Mouse (Mus musculus): ENCODE measurements at regions not wholly inside any gene's neighbourhood (a gene's known extent, or its start where the extent isn't known, plus 50 kb on each side); places are given as distances from the start of the nearest gene placed in this dataset.
A peak's percentile ranks its signal among the peaks of the same experiment; 100 is the strongest.

DNA sequence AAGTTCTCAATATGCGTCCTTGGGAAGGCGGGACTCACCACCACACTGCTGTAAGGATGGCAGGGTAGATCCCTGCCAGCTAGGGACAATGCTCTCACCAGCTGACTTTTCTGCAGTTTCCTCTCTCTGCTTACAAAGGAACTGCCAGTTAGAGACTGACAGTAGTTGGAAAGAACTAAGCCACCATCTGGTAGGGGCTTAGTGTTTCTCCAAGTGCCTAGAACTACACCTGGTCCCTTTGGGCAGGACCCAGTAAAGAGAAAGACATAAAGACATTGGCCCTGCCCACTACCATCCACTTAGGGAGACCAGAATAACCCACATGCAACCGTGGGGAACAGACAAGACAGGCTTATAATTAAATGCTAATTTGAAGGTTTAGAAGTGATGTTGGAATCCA, 165.5 kb upstream of the Id2 start:
- no peak for DNase-seq (ENCODE audit: low spot score)

DNA sequence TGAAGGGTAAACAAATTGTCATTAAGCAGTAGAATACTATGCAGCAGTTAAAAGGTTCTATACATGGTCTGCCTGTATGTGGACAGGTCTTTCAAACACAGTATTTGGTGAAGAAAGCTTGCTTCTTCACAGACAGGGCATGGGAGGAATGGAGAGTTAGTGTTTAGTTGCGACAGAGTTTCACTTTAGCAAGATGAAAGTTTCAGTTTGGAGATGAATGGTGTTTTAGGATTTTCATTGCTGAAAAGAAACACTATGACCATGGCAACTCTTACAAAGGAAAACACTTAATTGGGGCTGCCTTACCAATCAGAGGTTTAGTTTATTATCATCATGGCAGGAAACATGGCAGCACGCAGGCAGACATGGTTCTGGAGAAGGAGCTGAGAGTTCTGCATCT, 162.2 kb upstream of the Id2 start:
- no peak for DNase-seq (ENCODE audit: low spot score)

DNA sequence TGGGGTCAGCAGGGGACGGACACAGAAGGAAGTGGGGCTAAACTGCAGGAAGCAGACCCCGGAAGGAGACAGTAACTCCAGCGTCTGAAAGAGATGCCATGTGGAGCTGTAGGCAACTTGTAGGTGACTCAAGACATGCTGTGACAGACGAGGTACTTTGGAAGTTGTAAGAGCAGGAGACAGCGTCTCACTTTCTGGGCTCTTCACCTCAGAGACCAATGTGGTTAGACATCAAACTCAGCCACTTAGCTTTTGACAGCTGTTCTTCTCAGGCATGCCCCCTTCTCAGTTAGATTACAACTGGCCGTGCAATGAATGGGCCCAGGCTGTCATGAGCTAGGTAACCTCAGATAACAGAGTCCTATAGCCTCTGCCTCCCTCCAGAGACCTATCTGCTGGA, 159.3 kb upstream of the Id2 start:
- no peak for DNase-seq (ENCODE audit: low spot score)

DNA sequence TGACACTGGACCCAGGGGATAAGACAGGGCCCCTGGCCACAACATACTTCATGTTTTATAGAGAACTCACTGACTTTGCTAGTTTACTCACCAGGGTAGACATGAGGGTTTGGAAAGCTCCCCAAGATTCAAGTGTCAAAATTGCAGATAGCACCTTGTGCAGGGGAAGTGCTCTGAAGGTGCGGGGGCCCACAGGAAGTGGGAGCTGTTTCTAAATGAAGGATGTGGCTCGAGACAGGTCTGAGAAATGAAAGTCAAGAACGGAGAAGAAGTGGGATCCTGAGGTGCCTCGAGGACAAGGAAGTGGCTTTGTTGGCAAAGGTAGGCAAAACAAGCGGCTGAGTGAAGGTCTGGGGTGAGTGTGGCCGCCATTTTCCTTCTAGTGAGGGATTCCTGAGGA, 157.8 kb upstream of the Id2 start:
- no peak for DNase-seq (ENCODE audit: low spot score)

DNA sequence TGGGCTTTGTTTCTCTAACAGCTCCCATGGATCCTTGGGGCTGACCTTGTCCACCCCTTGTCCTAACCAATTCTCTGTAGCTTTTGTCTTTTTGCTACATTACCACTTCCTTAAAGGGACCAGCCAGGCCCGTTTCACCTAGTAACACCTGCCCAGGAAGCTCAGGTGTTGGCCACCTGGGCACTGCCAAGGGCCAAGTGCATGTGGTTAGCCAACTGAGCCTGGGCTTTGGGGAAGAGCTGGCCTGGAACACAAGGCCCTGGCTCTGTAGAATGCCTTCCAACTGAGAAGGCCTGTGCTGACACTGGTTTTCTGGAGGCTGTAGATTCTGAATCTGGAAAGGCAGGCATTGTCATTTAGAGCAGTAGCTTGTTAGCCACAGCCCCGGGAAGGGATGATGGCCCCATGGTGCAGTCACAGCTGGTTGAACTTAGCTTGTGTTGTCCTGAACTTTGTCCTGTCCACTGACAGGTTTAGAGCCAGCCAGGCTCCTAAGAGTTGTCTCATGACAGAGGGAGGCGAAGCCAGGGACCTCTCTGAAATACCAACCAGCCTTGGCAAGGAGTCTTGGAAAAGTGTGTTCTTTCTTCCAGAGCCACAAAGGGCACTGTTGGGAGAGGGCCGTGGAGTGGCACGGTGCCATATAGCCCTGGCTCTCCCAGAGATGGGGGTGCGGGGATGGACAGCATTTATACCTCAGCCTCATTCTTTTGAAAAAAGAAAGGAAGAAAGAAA, 156.0 kb upstream of the Id2 start:
- DNase-seq (ENCODE audit: low spot score): no peak

DNA sequence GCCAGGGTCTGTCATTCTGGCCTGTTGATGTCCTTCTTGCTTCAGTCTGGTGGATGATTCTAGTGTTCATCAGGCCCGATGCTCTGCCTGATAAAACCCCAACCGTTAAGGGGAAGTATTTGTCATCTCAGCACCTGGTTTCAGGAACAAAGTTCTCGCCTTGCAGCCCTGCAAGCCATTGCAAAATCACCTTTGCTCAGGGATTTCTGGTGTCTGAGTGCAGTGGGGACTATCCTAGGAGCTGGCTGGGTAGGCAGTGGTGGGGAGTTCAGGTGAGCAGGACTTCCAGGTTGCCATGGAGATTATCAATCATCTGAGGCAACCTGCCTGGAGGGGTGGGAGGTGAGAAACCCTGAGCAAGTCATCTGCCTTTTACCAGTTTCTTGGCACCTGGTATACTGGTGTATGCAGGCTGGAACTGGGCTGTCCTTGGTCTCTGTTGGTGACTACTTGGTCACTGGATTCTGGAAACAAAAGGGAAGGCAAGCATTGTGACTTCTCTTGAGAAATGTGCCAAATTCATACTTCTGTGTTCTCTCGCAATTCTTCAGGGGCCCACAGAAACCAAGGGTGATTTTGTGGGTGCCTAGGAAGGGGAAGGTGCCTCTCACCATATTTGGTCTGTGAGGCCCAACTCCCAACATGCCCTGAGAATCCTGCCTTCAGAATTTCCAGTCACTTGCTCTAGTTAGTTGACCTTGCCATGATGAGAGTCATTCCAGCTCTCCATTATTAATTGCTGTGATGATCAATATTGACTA, 154.7 kb upstream of the Id2 start:
- DNase-seq (ENCODE audit: low spot score): no peak

DNA sequence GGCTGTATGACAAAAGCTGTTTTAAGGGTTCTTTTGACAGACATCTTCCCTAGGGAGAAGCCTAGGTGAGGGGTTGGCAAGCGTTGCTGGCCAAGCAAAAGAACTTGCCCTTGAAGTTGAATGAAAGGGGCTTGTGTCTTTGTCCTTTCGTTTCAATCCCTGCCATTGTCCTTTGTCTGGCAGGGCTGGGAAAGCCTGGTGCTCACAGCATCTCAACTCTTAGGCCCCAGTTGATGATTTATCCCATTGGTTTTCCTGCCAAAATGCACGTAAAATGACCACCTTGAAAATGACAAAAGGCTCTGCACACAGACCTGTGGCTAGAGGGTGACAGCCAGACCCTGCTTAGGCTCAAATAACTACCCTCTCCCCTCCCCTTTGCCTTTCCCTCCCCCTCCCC, 153.9 kb upstream of the Id2 start:
- no peak for DNase-seq (ENCODE audit: low spot score)

DNA sequence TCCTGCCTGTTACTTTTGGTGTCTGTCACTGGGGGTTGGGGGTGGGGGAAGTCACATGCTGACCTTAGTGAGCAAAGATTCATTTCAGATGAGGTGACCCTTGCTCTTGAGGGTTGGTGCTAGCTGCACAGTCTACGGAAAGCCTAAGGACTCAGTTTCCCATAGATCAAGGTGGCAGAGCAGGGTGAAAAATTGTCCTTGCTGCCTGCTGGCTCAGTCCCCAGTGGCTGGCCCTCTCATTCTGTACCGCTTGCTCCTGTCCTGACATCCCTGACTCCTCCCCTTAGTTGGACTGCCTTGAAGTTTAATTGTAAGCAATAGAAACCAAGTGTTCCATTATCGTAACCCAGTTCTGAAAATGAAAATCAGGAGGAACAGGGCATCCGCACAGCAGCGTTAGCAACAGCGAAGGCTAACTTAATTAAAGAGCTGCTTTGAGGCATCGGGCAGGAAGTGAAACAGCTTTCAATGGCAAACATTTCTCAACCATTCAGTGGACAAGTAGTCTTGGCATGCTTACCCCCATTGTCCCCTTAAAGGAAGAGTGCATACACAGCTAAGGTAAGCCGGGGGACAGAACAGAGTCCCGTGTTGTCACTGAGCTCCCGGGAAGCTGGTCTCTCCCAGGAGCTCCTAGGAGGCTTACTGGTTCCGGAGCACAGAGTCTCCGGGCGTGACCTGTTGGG, 151.9 kb upstream of the Id2 start:
- no peak for DNase-seq (ENCODE audit: low spot score)

DNA sequence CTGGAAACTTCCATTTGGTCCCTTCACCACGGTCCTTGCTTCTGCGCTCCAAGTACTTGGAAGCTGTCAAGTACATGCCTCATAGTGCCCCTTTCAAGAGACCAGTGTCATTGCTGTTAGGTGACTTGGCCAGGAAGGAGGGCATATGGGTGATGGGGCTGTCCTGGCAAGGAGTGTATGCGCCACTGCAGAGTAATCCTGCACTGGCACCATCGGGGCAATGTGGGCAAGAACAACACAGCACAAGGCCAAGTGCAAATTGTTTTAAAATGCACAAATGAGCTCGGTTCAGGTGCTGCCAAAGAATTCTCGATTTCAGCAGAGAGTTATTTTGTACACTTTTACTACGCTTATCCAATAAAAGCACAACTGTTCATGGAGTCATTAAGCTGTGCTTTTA, 149.6 kb upstream of the Id2 start:
- no peak for DNase-seq (ENCODE audit: low spot score)

DNA sequence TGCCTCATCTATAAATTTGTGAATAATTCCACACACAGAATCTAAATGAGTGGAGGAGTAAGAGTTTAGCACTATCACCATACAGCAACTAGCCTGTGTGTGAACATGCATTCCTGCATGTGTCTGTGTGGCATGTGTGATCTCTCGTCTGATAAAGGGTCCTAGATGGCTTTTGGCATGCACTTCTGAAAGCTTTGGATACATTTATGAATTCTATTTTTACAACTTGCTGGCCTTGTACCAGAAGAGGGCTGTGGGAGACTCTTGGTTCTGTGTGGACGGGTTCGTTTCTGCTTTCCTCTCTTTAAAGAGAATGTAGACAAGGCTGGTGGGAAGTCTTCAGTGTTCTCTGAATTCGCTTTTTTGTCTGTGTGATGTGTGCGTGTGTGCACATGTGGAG, 148.7 kb upstream of the Id2 start:
- no peak for DNase-seq (ENCODE audit: low spot score)

DNA sequence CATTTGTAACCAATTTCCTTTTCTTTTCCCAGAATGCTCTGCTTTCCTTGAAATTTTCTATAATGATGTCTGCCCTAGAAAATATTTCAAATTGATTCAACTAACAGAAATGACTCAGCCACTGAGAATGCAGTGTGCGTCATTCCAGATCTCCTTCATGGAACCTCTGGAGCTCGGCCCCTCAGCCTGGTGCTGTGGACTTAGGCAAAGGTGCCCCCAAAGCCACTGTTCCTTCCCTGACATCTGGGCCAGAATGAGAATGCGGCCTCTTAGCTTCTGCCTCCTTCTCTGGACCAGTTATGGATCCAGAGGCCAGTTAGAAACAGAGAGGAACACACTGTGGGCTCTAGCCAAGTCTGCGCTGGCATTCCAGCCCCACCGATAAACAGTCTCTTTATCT, 148.3 kb upstream of the Id2 start:
- peak; percentile 38 for DNase-seq (ENCODE audit: low spot score)

DNA sequence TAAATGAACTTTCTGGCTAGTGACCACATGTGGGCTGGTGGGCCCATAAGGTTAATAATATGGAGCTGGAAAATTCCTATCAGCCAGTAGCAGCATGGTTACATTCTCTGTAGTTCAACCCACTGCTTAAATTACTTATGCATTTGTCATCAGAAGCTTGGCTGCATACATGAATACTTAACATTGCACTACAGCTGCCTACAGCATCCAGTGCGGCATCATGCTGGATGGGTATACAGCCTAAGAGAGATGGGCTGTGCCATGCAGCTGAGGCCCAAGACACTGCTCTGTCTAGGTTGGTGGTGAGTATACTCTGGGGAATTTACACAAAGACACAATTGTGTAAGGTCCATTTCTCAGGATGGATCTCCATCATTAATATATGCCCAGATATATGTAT, 147.7 kb upstream of the Id2 start:
- DNase-seq (ENCODE audit: low spot score): no peak

DNA sequence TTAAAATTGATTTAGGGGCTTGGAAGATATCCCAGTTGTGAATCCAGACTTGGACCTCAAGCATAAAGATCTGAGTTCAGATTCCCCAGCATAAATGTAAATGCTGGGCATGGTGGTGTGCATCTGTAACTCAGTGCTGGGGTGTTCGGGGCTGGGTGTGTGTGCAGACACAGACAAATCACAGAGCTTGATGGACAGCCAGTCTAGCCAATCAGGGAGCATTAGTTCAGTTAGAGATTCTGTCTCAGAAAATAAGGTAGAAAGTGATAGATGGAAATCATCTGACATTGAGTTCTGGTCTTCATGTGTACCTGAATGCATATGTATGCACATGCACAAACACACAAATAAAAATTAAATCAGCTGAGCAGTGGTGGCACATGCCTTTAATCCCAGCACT, 147.0 kb upstream of the Id2 start:
- DNase-seq (ENCODE audit: low spot score): no peak

DNA sequence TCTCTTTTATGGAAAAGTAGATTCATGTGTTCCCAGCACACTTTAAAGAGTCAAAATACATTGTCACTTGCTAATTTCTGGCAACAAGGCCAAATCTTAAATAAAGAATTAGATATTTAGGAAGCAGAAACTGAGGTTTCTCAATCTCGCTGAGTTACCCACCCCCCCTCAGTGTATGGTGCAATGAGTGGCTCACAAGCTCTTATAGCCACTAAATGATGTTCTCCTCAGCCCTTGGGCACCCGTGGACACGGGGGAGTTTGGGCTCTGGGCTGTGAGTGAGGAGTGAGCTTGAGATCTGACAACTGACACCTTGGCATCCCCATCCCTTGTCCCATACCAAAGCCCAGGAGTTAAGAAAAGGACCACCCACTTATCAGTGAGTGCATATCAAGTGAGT, 145.4 kb upstream of the Id2 start:
- DNase-seq (ENCODE audit: low spot score): no peak

DNA sequence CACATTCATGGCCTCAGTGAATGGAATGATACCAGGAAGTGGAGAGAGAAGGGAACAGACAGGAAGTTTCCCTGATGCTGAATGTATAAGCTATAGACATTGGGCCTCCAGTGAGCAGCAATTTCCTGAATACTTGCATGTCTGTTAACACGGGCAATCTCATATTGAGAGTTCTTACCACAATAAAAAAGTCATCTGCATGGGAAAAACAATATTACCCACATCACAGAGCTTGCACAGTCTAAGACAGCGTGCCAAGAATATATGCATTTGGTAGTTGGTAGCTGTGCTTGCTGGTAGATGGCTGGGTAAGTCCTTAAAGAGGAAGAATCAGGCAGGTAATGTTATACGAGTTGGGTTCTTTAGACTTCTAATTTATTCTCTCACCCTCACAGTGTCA, 144.7 kb upstream of the Id2 start:
- no peak for DNase-seq (ENCODE audit: low spot score)

DNA sequence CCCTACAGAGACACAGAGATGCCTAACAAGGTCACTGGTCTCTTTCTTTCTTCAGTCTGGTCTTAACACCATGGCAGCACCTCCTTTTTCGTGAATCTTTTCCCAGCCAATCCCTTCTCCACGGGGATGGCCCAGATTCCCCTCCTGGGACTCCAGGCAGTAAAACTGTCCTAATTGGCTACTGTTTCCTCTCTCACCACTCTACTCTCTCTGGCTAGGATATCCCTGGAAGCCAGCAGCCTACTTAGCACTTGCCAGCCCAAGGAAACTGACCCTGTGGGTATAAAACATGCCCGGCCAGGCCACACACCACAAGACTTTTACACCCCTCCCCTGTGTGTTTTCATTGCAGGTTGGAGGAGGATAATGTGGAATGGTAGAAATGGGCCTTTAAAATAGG, 143.9 kb upstream of the Id2 start:
- no peak for DNase-seq (ENCODE audit: low spot score)

DNA sequence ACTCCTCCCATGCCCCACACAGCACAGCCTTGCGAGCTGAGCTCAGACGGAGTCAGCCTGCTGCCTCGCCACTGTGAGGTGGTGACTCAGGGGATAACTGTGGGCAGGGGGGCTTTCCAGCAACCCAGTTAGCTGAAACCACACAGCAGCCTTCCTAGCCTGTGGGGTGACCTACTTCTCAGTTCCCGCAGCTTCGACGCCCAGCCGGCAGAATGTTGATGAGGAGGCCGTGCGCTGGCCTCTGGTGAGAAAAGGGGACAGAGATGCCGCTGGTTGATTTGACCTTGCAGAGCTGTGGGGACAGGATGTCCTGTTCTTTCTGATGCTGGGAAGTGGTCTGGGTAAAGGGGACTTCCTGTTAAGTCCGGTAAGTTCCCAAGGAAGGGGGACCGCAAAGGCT, 143.2 kb upstream of the Id2 start:
- no peak for DNase-seq (ENCODE audit: low spot score)

DNA sequence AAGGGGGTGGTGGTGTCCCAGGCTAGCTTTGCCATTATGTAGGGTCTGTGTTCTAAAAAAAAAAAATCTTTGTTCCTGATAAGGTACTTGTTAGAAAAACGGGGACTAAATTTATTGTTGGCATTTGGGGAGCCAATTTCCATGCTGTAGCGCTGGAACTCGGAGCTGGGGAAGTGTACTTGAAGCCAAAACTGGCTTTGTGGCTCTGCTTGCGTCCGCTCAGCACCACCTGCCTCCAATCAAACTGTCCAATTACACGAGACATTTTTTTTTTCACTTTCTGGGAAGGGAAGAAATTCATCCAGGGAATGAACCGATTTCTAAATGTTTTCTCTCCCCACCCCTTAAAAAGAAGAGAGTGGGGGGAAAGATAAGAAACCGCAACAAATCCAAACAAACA, 138.1 kb upstream of the Id2 start:
- DNase-seq (ENCODE audit: low spot score): no peak

DNA sequence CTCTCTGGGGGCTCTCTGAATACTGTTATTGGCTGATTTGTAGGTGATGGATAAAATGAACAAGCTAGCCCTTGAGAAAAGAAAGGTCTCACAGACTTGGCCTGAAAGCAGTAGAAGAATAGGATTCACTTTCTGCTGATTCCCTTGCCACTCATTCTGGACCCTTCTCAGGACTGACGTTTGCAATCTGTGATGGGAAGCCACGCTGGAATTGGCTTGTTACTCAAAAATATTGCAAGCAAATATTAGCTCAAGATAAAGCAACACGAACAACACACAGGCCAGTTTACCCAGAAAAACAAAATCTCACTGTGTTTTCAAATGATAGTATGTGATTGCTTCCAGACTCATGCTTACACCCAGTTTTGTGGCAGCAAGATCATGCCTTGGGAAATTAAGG, 137.7 kb upstream of the Id2 start:
- DNase-seq (ENCODE audit: low spot score): no peak

DNA sequence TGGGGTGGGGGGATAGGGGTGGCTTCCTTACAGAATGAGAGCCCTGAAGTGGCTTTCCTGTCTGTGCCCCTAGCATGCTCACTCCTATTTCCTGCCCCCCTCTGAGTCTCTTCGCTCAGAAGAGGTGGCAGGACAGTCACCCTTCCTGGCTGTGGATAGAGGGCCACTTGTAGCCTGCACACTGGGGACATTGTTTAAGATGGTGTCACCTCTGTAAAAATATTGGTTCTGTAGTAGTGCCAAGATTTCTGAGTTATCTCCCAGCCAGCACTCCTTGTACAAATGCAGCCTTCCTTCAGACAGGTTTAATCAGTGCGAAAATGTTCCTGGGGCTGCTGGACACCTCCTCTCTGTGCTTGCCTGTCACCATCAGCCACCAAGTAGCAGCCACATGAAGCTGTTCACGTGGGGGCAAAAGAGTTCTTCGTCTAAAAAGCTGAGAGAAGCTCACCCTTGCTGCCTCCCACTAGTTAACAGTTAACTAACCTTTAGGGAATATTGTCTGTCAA, 136.1 kb upstream of the Id2 start:
- DNase-seq (ENCODE audit: low spot score): no peak

DNA sequence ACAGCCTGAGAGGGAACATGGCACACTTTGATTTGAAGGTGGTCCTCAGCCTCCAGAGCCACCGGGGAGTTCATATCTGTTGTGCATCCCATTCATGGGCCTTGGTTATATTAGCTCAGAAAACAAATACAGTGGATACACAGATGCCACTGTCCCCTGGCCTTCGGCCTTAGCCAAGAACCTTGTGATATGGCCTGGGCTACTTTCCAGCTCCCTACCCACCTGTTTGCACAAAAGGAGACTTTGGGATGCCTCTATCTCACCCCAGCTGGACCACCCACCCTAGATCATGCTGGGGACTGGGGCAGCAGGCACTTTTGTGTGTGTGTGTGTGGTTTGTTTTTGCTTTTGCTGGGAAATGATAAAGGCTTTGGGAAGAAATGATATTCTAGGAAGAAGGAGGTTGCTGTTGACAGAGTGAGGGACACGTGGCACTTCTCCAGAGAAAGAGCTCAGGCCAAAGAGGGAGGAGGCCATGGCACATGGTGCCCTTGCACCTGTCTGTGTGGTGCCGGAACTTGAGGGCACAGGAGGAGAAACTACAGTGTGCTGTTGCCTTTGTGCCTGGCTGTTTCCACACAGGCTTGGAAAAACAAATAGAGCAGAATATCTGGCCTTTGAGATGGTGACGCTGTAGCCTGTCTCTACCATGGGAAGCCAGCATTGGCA, 135.6 kb upstream of the Id2 start:
- DNase-seq (ENCODE audit: low spot score): no peak

DNA sequence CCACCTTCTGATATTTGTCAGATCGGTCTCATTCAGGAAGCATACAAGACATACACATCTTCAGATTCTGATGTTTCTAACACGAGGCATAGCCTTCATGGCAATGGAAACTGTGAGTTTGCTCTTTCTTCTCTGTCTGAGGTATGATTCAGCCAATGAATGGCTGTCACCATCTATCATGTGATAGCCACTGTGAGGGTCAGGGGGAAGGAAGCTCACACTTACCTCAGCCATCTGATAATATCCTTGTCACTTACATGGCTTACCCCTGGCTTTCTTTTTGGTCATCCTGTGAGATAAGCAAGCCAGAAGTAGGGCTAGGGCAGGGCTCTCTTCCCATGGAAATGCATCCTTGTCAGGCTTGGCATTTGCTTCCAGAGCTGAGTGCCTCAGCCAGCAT, 131.8 kb upstream of the Id2 start:
- no peak for DNase-seq (ENCODE audit: low spot score)

DNA sequence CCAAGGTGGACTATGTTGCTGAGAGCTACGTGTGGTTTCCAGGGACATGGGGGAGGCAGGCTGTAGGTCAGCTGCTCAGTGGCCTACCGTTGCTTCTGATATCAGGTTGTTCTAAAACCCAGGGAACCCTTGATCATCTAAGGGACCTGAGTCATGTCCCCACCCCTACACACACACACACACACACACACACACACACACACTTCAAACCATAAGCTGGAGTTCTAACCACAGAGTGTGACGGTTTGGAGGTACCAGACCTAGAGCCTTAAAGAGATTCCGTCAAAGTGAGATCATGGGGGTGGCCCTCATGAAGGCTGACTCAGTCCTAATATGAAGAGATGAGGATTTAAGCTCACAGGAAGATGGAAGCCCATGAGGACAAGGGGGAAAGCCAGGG, 130.8 kb upstream of the Id2 start:
- no peak for DNase-seq (ENCODE audit: low spot score)
